Mouse (Mus musculus): ENCODE results near the gene Ptpn3.

Gene Ptpn3

GRCm38 (mm10) chr4:57263061-57263685, 38.5 kb downstream of the Ptpn3 start:
- no peak for DNase-seq (ENCODE audit: low spot score)

DNA sequence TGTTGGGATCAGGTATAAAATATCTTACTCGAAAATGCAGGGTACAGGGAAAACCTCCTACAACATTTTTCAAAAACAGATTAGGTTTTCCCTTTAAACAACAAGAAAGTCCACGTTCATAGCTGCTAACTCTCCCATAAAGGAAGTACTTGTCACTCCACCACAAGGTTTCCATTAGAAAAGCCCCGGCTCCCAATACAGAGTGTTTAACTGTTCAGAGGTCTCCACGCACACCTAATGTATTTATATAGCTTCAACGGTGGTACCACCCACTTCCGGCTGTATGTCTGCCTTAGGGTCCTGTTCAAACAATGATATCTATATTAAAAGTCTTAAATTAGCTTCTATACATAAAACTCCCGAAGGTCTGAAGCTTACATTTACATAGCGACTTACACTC, 39.2 kb downstream of the Ptpn3 start:
- no peak for DNase-seq (ENCODE audit: low spot score)

GRCm38 (mm10) chr4:57261813-57262212, 39.8 kb downstream of the Ptpn3 start:
- no peak for DNase-seq (ENCODE audit: low spot score)

DNA sequence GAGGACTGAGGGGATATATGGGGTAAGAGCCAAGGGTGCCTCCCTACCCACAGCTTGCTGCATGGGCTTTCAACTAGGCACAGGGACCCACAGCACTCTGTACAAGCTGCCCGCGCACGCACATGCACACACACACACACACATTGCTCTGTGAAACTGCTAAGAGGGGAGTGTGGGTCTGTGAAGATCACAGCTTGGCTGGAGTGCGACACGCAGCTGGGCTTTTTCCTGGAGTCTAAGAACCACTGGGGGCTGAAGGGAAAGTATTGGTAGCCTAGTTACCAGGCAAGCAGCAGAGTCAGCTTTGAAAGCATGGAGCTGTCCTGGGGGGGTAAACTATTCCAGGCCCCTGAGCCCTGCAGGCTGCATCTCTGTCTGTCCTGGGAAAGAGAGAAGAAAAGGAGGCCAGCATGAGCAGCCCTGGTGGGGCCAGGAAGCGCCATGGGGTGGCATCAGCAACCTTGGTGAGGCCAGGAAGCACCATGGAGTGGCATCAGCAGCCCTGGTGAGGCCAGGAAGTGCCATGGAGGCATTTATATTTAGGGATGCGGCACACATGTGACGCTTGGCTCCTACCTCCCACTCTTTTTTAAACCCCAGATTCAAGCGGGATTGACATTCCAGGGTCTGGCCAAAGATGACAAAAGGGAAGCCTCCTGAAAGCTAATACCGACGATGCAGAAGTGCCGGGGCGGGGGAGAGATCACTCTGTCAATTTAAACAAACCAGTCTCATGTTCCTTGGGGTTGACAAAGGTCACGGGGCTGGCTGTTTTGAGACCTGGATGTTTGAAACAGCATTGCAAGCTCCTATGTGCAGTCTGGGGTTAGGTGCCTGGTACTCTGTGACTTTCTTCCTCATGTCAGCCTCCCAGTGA, 43.2 kb downstream of the Ptpn3 start:
- no peak for DNase-seq (ENCODE audit: low spot score)

GRCm38 (mm10) chr4:57257409-57257808, 44.2 kb downstream of the Ptpn3 start:
- DNase-seq (ENCODE audit: low spot score) = no peak

DNA sequence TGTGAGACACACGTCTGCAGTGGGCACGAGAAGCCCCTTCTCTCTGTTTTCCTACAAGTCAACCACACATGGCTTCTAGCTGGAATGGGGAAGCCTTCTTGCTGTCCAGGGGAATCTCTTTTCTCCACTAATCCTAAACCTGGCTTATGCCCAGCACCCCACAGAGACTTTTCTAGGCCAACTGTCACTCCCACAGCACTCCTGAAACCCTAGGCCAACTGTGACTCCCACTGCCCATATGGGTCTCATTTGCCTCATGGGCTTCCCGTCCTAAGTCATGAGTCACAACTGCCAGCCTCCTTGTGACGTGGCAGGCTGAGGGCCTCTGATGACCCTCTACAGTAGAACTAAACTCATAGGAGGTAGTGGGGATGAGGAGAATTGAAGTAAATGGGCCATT, 44.9 kb downstream of the Ptpn3 start:
- DNase-seq (ENCODE audit: low spot score) = no peak

GRCm38 (mm10) chr4:57254412-57254811, 47.2 kb downstream of the Ptpn3 start:
- no peak for DNase-seq (ENCODE audit: low spot score)

- DNase-seq (ENCODE audit: low spot score) = no peak
Observed at GRCm38 (mm10) chr4:57250636-57251035, 51.0 kb downstream of the Ptpn3 start.

GRCm38 (mm10) chr4:57249108-57249507, 52.5 kb downstream of the Ptpn3 start:
- no peak for DNase-seq (ENCODE audit: low spot score)

DNA sequence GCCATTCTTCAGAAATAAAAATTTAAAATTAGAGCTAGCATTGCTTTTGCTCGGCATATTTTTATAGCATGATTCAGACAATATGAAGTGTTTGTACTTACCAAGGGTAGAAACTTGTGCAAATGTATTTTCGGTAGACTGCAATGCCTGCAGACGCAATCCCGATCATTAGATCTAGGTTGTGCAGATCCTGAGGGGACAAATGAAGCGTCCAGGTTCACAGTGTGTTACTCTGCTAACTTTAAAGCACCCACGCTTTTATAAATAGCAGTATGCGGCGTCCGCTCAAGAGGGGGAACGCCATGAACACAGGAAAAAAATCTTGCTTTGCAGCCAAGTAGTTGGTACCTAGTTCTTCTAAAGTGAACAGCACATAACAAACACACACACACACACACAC, 56.8 kb downstream of the Ptpn3 start:
- no peak for DNase-seq (ENCODE audit: low spot score)

GRCm38 (mm10) chr4:57243312-57243711, 58.3 kb downstream of the Ptpn3 start:
- DNase-seq (ENCODE audit: low spot score) = no peak

GRCm38 (mm10) chr4:57240934-57241333, 60.7 kb downstream of the Ptpn3 start:
- no peak for DNase-seq (ENCODE audit: low spot score)

DNA sequence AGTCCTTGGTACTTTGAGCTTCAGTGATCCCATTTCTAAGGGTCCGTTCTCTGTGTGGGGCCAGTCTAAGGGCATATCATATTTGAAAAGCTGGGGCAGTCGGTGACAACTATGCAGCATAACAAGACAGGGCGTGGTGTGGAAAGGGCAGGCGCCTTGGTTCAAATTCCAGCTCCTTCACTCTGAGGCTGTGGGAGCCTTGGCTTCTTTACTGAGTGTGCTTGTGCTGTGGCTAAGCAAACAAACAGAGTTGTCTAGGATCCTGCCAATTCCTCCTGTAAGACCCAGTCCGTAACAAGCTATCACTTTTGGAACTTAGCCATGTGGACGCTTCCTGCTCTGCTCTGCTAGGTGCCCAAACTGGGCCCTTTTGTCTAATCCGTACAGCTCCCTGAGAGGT, 61.5 kb downstream of the Ptpn3 start:
- no peak for DNase-seq (ENCODE audit: low spot score)

DNA sequence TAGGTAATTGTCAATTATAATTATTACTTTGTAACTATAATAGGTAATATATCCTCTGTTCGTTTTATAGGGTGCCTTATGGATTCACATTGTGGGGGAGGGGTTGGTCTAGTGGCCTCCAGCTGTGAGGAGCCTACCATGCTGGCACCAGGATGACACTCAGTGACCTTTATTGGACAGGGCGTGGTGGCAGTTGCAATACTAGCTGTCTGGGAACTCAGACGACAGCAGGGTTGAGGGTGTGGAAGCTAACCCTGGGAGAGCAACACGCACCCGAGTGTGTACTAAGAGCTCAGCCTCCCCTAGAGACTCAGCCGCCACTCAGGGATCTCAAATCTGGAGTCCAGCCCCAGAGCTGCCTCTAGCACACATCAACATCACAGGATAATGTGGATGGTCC, 62.5 kb downstream of the Ptpn3 start:
- DNase-seq (ENCODE audit: low spot score) = no peak

GRCm38 (mm10) chr4:57238118-57238517, 63.5 kb downstream of the Ptpn3 start:
- DNase-seq (ENCODE audit: low spot score) = no peak

DNA sequence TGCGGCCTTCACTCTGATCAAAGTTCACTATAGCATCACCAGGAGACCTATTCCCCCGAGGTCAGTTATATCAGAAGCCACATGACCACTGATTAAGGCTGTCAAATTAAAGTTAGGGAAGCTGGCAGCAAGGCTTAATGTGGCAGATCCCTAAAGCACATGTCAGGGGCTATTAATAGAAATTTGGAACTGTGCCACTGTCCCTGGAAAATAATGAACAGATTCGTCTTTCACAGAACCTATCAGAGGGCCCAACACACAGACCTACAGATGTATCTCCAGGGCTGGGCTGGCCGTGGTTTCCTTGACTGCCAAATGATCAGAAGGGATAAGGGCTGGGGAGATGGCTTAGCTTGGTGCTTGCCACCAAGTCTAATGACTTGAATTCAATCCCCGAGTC, 65.1 kb downstream of the Ptpn3 start:
- no peak for DNase-seq (ENCODE audit: low spot score)

DNA sequence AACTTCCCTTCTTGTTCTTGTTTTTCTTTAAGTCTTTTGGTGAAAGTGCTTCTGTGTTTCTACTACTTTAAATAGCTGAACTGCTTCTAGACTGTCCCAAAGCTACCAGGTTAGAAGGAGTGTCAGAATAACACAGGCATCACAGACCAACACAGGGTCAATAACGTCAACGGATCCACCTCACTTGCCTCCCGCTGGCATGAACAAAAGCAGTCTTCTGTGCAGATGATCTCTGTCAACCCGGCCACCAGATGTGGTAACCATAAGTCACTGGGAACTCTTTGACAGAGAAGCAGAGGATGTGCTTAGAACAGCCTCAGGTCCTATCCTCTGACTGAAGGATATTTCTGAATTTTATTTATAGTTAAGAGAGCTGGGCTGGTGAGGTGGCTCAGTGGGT, 65.9 kb downstream of the Ptpn3 start:
- DNase-seq (ENCODE audit: low spot score) = no peak

- no peak for DNase-seq (ENCODE audit: low spot score)
Observed at GRCm38 (mm10) chr4:57234348-57234747, 67.3 kb downstream of the Ptpn3 start.

DNA sequence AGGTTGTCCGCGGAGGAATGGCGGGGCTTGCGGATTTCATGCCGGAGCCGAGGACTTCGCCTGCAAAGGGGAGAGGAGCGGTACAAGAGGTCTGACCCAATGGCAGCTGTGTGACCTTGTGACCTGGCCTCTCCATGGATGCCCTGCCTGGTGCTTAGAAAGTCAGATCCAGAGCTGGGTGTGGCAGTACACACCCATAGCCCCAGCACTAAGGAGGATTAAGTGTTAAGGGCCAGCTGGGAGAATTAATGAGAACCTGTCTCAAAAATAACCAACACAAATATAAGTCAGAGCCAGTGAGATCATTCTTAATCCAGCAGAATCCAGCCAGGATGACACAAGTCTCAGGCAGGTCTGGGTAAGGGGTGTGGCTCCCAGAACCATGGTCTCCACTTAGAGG, 69.2 kb downstream of the Ptpn3 start:
- DNase-seq (ENCODE audit: low spot score) = no peak

DNA sequence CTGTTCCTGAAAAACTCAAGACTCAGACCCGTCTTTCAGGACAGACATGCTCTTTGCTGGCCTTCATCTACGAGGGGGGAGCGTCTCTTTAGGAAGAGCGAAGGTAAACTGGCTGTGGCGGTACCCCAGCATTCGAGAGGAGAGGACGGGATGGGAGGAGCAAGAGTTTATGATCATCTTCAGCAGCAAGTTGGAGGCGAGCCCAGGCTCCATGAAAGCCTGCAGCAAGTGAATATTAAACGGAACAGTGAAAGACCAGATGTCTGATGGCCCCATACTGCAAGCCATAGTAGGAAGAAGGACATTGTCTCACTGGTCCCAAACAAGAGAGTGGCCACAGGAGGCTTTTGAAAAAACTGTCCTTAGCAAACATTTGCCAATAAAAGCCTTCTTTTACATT, 70.3 kb downstream of the Ptpn3 start:
- DNase-seq (ENCODE audit: low spot score) = no peak

DNA sequence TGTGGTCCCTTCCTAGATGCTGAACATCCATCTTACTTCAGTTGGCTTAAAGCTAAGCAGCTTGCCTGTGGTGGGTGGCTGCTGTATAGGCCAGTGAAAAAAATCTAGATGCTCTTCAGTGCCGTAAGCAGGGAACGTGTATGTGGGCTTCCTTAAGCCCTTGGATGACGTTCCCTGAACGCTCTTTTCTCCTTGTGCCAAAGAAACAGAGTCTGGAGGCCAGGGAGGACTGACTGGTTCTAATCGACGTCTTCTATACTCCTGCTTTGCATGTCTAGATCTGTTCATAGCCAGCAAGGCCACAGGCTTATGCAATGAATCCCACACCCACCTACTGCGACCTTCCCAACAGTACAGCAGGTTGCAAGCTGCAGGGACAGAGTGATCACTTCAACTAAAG, 71.3 kb downstream of the Ptpn3 start:
- no peak for DNase-seq (ENCODE audit: low spot score)

GRCm38 (mm10) chr4:57228601-57229520, 72.8 kb downstream of the Ptpn3 start:
- DNase-seq (ENCODE audit: low spot score) = no peak

GRCm38 (mm10) chr4:57224776-57225175, 76.9 kb downstream of the Ptpn3 start:
- no peak for DNase-seq (ENCODE audit: low spot score)

All from ovary, postnatal 14 days (tissue).